Comparison of ENCODE assay signal across 16 mouse cellular contexts in the genomic region with DNA sequence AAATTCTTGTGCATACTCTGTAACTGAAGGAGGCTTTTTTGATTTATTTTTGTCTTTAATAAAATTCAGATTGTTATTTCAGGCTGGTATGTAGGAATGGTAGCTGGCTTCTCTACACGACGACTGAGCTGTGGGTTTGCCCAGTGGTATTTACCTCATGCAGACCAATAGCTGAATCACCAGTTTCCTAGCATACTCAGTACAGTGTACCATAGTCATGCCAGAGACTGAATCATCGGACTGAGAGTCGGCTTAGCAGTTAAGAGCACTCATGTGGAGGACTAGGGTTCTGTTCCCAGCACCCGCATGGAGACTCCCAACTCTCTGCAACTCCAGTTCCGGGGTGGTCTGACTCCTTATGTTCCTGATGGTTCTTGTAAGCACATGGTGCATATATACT.
"Had no signal": no experiment of that assay in that cellular context is flagged by ENCODE, and none has a peak within 500 bp of the region (broad histone marks: within the 10 kb centered on the region; RNA-seq: fewer than 3 reads in every experiment).

No protein-coding gene starts in this region.

- ATAC-seq: liver, postnatal 0 days; lung, postnatal 0 days; midbrain, embryonic 13.5 days; midbrain, embryonic 15.5 days had no signal

- H3K4me2 ChIP-seq: lung, embryonic 15.5 days; midbrain, embryonic 11.5 days; midbrain, embryonic 13.5 days; midbrain, embryonic 15.5 days; neural tube, embryonic 12.5 days had no signal

- H3K9ac ChIP-seq: liver, postnatal 0 days; lung, embryonic 15.5 days; midbrain, embryonic 13.5 days; midbrain, embryonic 15.5 days; neural tube, embryonic 12.5 days had no signal

- H3K4me3 ChIP-seq: lung, embryonic 15.5 days; megakaryocyte, embryonic 14.5 days; midbrain, embryonic 13.5 days; midbrain, embryonic 15.5 days; neural tube, embryonic 12.5 days had no signal

- DNase-seq: liver, postnatal 0 days; lung, adult 2 months; lung, postnatal 14 days; lung, postnatal 36 days; right cerebral cortex, postnatal 14 days; thymus, adult 18-20 months; thymus, postnatal 14 days; thymus, postnatal 36 days had no signal

- H3K27me3 ChIP-seq: lung, embryonic 15.5 days; megakaryocyte, embryonic 14.5 days; midbrain, embryonic 13.5 days; midbrain, embryonic 15.5 days; neural tube, embryonic 12.5 days had no signal

- H3K9me3 ChIP-seq: lung, embryonic 15.5 days; megakaryocyte, embryonic 14.5 days; midbrain, embryonic 13.5 days; midbrain, embryonic 15.5 days; neural tube, embryonic 12.5 days had no signal

- H3K27ac ChIP-seq: lung, embryonic 15.5 days; macrophage; midbrain, embryonic 13.5 days; midbrain, embryonic 15.5 days; neural tube, embryonic 12.5 days had no signal

- H3K4me1 ChIP-seq: lung, embryonic 15.5 days; midbrain, embryonic 13.5 days; midbrain, embryonic 15.5 days; neural tube, embryonic 12.5 days had no signal
